20 mouse cellular contexts compared by ENCODE assay signal in the genomic region with DNA sequence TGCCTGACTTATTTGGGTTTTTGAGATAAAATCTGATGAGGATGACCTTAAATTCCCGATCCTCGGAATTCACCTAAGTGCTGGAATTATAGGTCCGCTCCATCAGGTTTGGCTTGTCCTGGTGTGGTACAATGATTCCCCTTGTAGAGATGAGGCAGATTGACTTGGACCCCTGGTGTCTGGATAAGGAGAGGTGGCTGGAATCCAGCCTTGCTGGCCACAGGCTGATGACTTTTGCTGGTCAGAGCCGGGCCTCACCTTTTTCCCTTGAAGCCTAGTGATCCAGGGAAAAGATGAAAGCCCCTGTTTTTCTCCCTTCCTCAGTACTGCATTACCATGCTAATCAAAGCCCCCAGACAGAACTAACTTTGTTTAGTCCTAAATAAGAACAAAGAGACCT. TPM values are rescaled to one million over a fixed set of nuclear protein-coding genes. Genes with fewer than 3 reads are reported as not detected.
DNase-seq lines count a peak whose midpoint lies in the region; ATAC-seq lines count a peak whose summit lies in the region.
"Had no signal": no experiment of that assay in that cellular context is flagged by ENCODE, and none has a peak within 500 bp of the region (broad histone marks: within the 10 kb centered on the region; RNA-seq: fewer than 3 reads in every experiment).

No protein-coding gene starts in this region.

- H3K4me2 ChIP-seq in hindbrain, embryonic 16.5 days (ENCODE audit: low read length) = no peak overlapping the region
- H3K4me2 ChIP-seq in midbrain, embryonic 12.5 days (replicated peaks) = 0 out of 2 replicates have a peak overlapping the region, but pooled peaks have one; percentile 4
- H3K4me2 ChIP-seq in midbrain, embryonic 15.5 days = no peak overlapping the region
- H3K4me2 ChIP-seq in forebrain, embryonic 14.5 days (ENCODE audit: low read length) = no peak overlapping the region
- no peak overlapping the region for H3K4me2 ChIP-seq in neural tube, embryonic 13.5 days
- H3K4me2 ChIP-seq: embryonic facial prominence, embryonic 13.5 days; heart, embryonic 15.5 days; lung, embryonic 15.5 days had no signal

- peaks cover 18% of the 10 kb centered on the region for H3K27me3 ChIP-seq in hindbrain, embryonic 10.5 days (ENCODE audit: insufficient read depth, poor library complexity, severe bottlenecking)
- H3K27me3 ChIP-seq in hindbrain, embryonic 16.5 days (replicated peaks; ENCODE audit: control insufficient read depth, insufficient read depth, low read length) = no peaks in the 10 kb centered on the region
- H3K27me3 ChIP-seq in midbrain, embryonic 12.5 days = peaks cover 24% of the 10 kb centered on the region
- peaks cover 9% of the 10 kb centered on the region for H3K27me3 ChIP-seq in midbrain, embryonic 15.5 days (replicated peaks)
- no peaks in the 10 kb centered on the region for H3K27me3 ChIP-seq in forebrain, embryonic 14.5 days (replicated peaks; ENCODE audit: control insufficient read depth, insufficient read depth, low read length)
- peaks cover 9% of the 10 kb centered on the region; the same call in 1 of the 2 replicates for H3K27me3 ChIP-seq in neural tube, embryonic 13.5 days
- H3K27me3 ChIP-seq: lung, embryonic 15.5 days had no signal

- 65% methylated on average over 4 of the region's 4 CpGs for WGBS in hindbrain, embryonic 10.5 days
- 64% methylated on average over 4 of the region's 4 CpGs for WGBS in hindbrain, embryonic 16.5 days
- WGBS in midbrain, embryonic 12.5 days = 67% methylated on average over 4 of the region's 4 CpGs
- 64% methylated on average over 4 of the region's 4 CpGs for WGBS in midbrain, embryonic 15.5 days
- WGBS in forebrain, embryonic 14.5 days = 56% methylated on average over 4 of the region's 4 CpGs
- 66% methylated on average over 4 of the region's 4 CpGs for WGBS in neural tube, embryonic 13.5 days

- peak overlapping the region; percentile 100 for H3K27ac ChIP-seq in hindbrain, embryonic 10.5 days
- H3K27ac ChIP-seq in hindbrain, embryonic 16.5 days (ENCODE audit: low read depth, low read length) = no peak overlapping the region
- H3K27ac ChIP-seq in midbrain, embryonic 12.5 days (replicated peaks) = peak overlapping the region; percentile 47; the same call in 1 of the 2 replicates
- H3K27ac ChIP-seq in midbrain, embryonic 15.5 days = no peak overlapping the region
- H3K27ac ChIP-seq in forebrain, embryonic 14.5 days (ENCODE audit: low read depth, low read length) = 0 out of 2 replicates have a peak overlapping the region, but pooled peaks have one; percentile 23
- H3K27ac ChIP-seq in neural tube, embryonic 13.5 days (replicated peaks) = peak overlapping the region; percentile 20
- H3K27ac ChIP-seq: embryonic facial prominence, embryonic 13.5 days; heart, embryonic 15.5 days; limb, embryonic 10.5 days; lung, embryonic 15.5 days; macrophage had no signal

- no peak for DNase-seq in hindbrain, embryonic 10.5 days (ENCODE audit: low spot score)
- peak; percentile 22 for DNase-seq in forebrain, embryonic 14.5 days (ENCODE audit: low spot score)
- no peak for DNase-seq in lung, postnatal 4 days
- DNase-seq in heart, adult 11 months = no peak
- DNase-seq: adrenal gland, postnatal 14 days; gastrocnemius, postnatal 14 days; kidney, adult 11 months; kidney, postnatal 10 days; right cerebral cortex, postnatal 14 days; spleen, adult 18-20 months; thymus, postnatal 25 days had no signal

- no peak overlapping the region for H3K9ac ChIP-seq in hindbrain, embryonic 16.5 days (ENCODE audit: low read depth, low read length)
- no peak overlapping the region for H3K9ac ChIP-seq in midbrain, embryonic 12.5 days (replicated peaks)
- H3K9ac ChIP-seq in midbrain, embryonic 15.5 days = no peak overlapping the region
- no peak overlapping the region for H3K9ac ChIP-seq in forebrain, embryonic 14.5 days (ENCODE audit: low read length)
- H3K9ac ChIP-seq in neural tube, embryonic 13.5 days = no peak overlapping the region
- H3K9ac ChIP-seq: embryonic facial prominence, embryonic 13.5 days; heart, embryonic 15.5 days; lung, embryonic 15.5 days had no signal

- no peaks in the 10 kb centered on the region for H3K36me3 ChIP-seq in hindbrain, embryonic 10.5 days
- no peaks in the 10 kb centered on the region for H3K36me3 ChIP-seq in hindbrain, embryonic 16.5 days (ENCODE audit: control insufficient read depth, insufficient read depth, low read length)
- H3K36me3 ChIP-seq in midbrain, embryonic 12.5 days = no peaks in the 10 kb centered on the region
- H3K36me3 ChIP-seq in midbrain, embryonic 15.5 days (replicated peaks) = no peaks in the 10 kb centered on the region
- no peaks in the 10 kb centered on the region for H3K36me3 ChIP-seq in forebrain, embryonic 14.5 days (ENCODE audit: control insufficient read depth, insufficient read depth, low read length)
- H3K36me3 ChIP-seq in neural tube, embryonic 13.5 days = no peaks in the 10 kb centered on the region
- H3K36me3 ChIP-seq: embryonic facial prominence, embryonic 13.5 days; heart, embryonic 15.5 days; limb, embryonic 10.5 days; lung, embryonic 15.5 days had no signal

- H3K9me3 ChIP-seq in hindbrain, embryonic 10.5 days = no peaks in the 10 kb centered on the region
- H3K9me3 ChIP-seq in hindbrain, embryonic 16.5 days (ENCODE audit: control insufficient read depth, low read length) = no peaks in the 10 kb centered on the region
- no peaks in the 10 kb centered on the region for H3K9me3 ChIP-seq in midbrain, embryonic 12.5 days
- H3K9me3 ChIP-seq in midbrain, embryonic 15.5 days = no peaks in the 10 kb centered on the region
- H3K9me3 ChIP-seq in forebrain, embryonic 14.5 days (replicated peaks; ENCODE audit: control insufficient read depth, low read length) = no peaks in the 10 kb centered on the region
- H3K9me3 ChIP-seq in neural tube, embryonic 13.5 days = no peaks in the 10 kb centered on the region
- H3K9me3 ChIP-seq: embryonic facial prominence, embryonic 13.5 days; heart, embryonic 15.5 days; limb, embryonic 10.5 days; lung, embryonic 15.5 days had no signal

- no peak for ATAC-seq in hindbrain, embryonic 16.5 days
- no peak for ATAC-seq in midbrain, embryonic 12.5 days (ENCODE audit: low FRiP score, low read depth)
- ATAC-seq in midbrain, embryonic 15.5 days (replicated peaks) = no peak
- ATAC-seq in forebrain, embryonic 14.5 days = no peak
- no peak for ATAC-seq in neural tube, embryonic 13.5 days (ENCODE audit: low read depth)

- H3K4me1 ChIP-seq in hindbrain, embryonic 10.5 days (replicated peaks) = peaks cover 74% of the 10 kb centered on the region
- H3K4me1 ChIP-seq in hindbrain, embryonic 16.5 days (ENCODE audit: control insufficient read depth, insufficient read depth, low read depth, low read length) = peaks cover 14% of the 10 kb centered on the region
- peaks cover 47% of the 10 kb centered on the region for H3K4me1 ChIP-seq in midbrain, embryonic 12.5 days
- H3K4me1 ChIP-seq in midbrain, embryonic 15.5 days = peaks cover 17% of the 10 kb centered on the region
- H3K4me1 ChIP-seq in forebrain, embryonic 14.5 days (ENCODE audit: control insufficient read depth, insufficient read depth, low read length) = peaks cover 18% of the 10 kb centered on the region
- peaks cover 54% of the 10 kb centered on the region for H3K4me1 ChIP-seq in neural tube, embryonic 13.5 days (replicated peaks)

- H3K4me3 ChIP-seq in hindbrain, embryonic 10.5 days = no peak overlapping the region
- no peak overlapping the region for H3K4me3 ChIP-seq in hindbrain, embryonic 16.5 days (ENCODE audit: low read length)
- no peak overlapping the region for H3K4me3 ChIP-seq in midbrain, embryonic 12.5 days
- no peak overlapping the region for H3K4me3 ChIP-seq in midbrain, embryonic 15.5 days
- no peak overlapping the region for H3K4me3 ChIP-seq in forebrain, embryonic 14.5 days (ENCODE audit: low read depth, low read length)
- no peak overlapping the region for H3K4me3 ChIP-seq in neural tube, embryonic 13.5 days
- H3K4me3 ChIP-seq: embryonic facial prominence, embryonic 13.5 days; heart, embryonic 15.5 days; limb, embryonic 10.5 days; lung, embryonic 15.5 days had no signal

RNA-seq across cellular contexts. Expression of a gene that starts 2.3 kb away (rescaled TPM):
- 3.6 and 5.5 TPM in 2 replicates for polyA plus RNA-seq in hindbrain, embryonic 10.5 days (2016; fragmentation: Nextera tagmentation; extraction: Ambion mirVana)
- polyA plus RNA-seq in hindbrain, embryonic 16.5 days (2015; fragmentation: Nextera tagmentation; extraction: Ambion mirVana) = 5.4 and 6.4 TPM in 2 replicates
- polyA plus RNA-seq in midbrain, embryonic 12.5 days (2016; fragmentation: Nextera tagmentation; extraction: Ambion mirVana) = 3.3 and 3.5 TPM in 2 replicates
- polyA plus RNA-seq in midbrain, embryonic 15.5 days (2015; fragmentation: Nextera tagmentation; extraction: Ambion mirVana) = 4.1 and 4.3 TPM in 2 replicates
- polyA plus RNA-seq in forebrain, embryonic 14.5 days (2014; fragmentation: Nextera tagmentation; extraction: Ambion mirVana) = 2.8 and 4.4 TPM in 2 replicates
- polyA plus RNA-seq in neural tube, embryonic 13.5 days (2015; fragmentation: Nextera tagmentation; extraction: Ambion mirVana) = 3.3 and 4.0 TPM in 2 replicates

RNA-seq across cellular contexts. Expression of a gene that starts 2.5 kb away (rescaled TPM):
- polyA plus RNA-seq in hindbrain, embryonic 10.5 days (2016; fragmentation: Nextera tagmentation; extraction: Ambion mirVana) = 2.6 and 3.8 TPM in 2 replicates
- polyA plus RNA-seq in hindbrain, embryonic 16.5 days (2015; fragmentation: Nextera tagmentation; extraction: Ambion mirVana) = 8.0 and 9.0 TPM in 2 replicates
- polyA plus RNA-seq in midbrain, embryonic 12.5 days (2016; fragmentation: Nextera tagmentation; extraction: Ambion mirVana) = 2.4 and 3.2 TPM in 2 replicates
- polyA plus RNA-seq in midbrain, embryonic 15.5 days (2015; fragmentation: Nextera tagmentation; extraction: Ambion mirVana) = 3.7 and 5.0 TPM in 2 replicates
- 5.1 and 6.2 TPM in 2 replicates for polyA plus RNA-seq in forebrain, embryonic 14.5 days (2014; fragmentation: Nextera tagmentation; extraction: Ambion mirVana)
- 3.0 and 3.7 TPM in 2 replicates for polyA plus RNA-seq in neural tube, embryonic 13.5 days (2015; fragmentation: Nextera tagmentation; extraction: Ambion mirVana)

RNA-seq across cellular contexts. Expression of a gene that starts 50.0 kb away (rescaled TPM):
- 40.8 and 41.9 TPM in 2 replicates for polyA plus RNA-seq in hindbrain, embryonic 10.5 days (2016; fragmentation: Nextera tagmentation; extraction: Ambion mirVana)
- polyA plus RNA-seq in hindbrain, embryonic 16.5 days (2015; fragmentation: Nextera tagmentation; extraction: Ambion mirVana) = 57.1 and 59.4 TPM in 2 replicates
- 47.0 and 47.1 TPM in 2 replicates for polyA plus RNA-seq in midbrain, embryonic 12.5 days (2016; fragmentation: Nextera tagmentation; extraction: Ambion mirVana)
- polyA plus RNA-seq in midbrain, embryonic 15.5 days (2015; fragmentation: Nextera tagmentation; extraction: Ambion mirVana) = 55.3 and 56.7 TPM in 2 replicates
- polyA plus RNA-seq in forebrain, embryonic 14.5 days (2014; fragmentation: Nextera tagmentation; extraction: Ambion mirVana) = 78.0 and 79.6 TPM in 2 replicates
- 49.1 and 61.1 TPM in 2 replicates for polyA plus RNA-seq in neural tube, embryonic 13.5 days (2015; fragmentation: Nextera tagmentation; extraction: Ambion mirVana)

Comparison
In these comparisons a context has a peak if more than half of its experiments do, and no peak if none do; other contexts are left out.
1. H3K27ac ChIP-seq: peak in hindbrain, embryonic 10.5 days (single experiment), midbrain, embryonic 12.5 days (single experiment), forebrain, embryonic 14.5 days (single experiment) and neural tube, embryonic 13.5 days (single experiment); none in hindbrain, embryonic 16.5 days (single experiment) and midbrain, embryonic 15.5 days (single experiment).